Mouse (Mus musculus): Measurements from ENCODE around the gene Brms1.
"Not testable (repeated sequence)": the region's sequence is repeated elsewhere in the genome, so short reads cannot be mapped to it uniquely, and the experiment has no call there.

Brms1 gene

GRCm38 (mm10) chr19:5040862-5041523 is at the start of gene Brms1:
TSS of gene Brms1 (plus strand) at chr19:5041354.
- peak; percentile 95 for DNase-seq (ENCODE audit: low spot score)

GRCm38 (mm10) chr19:4992371-4992770 is 48.8 kb upstream of the Brms1 start:
- DNase-seq (ENCODE audit: low spot score) = no peak

DNA sequence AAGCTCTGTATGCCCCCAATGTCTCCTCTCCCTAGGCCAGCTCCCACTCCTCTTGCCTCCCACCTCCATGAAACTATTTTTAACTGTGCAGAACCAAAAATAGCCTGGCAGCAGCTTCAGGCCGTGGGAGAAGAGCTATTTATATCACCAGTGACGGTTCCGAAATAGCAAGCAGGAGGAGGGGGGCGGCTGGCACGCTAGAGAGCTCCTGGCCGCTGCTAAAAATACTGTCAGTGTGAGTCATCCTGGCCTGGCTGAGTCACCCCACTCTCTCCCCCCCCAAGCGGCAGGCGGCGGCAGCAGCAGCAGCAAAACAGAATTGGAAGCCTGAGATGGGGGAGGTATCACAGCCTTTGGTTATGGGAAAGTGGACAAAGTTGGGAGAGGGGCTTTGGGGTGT is 48.2 kb upstream of the Brms1 start:
- peak; percentile 75 for DNase-seq (ENCODE audit: low spot score)

DNA sequence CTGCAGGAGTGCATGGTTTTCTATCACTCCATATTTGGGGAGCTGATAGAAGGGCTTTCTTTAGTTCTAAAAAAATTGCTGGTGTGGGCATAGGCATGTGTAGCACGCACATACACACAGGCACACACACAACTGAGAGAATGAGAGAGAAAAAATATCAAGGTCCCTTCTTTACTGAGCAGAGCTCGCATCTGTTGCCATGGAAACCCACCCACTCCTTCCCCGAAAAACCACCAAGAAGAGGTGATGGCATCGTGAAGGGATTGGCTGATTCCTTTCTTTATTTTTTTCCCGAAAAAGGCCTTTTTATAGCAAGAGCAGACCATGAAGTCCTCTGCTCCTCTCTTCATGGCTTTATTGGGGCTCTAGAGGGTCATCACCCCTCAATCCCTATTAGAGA is 47.1 kb upstream of the Brms1 start:
- DNase-seq (ENCODE audit: low spot score) = no peak

- DNase-seq (ENCODE audit: low spot score) = no peak
Observed at GRCm38 (mm10) chr19:4999445-5000140, 41.6 kb upstream of the Brms1 start.

DNA sequence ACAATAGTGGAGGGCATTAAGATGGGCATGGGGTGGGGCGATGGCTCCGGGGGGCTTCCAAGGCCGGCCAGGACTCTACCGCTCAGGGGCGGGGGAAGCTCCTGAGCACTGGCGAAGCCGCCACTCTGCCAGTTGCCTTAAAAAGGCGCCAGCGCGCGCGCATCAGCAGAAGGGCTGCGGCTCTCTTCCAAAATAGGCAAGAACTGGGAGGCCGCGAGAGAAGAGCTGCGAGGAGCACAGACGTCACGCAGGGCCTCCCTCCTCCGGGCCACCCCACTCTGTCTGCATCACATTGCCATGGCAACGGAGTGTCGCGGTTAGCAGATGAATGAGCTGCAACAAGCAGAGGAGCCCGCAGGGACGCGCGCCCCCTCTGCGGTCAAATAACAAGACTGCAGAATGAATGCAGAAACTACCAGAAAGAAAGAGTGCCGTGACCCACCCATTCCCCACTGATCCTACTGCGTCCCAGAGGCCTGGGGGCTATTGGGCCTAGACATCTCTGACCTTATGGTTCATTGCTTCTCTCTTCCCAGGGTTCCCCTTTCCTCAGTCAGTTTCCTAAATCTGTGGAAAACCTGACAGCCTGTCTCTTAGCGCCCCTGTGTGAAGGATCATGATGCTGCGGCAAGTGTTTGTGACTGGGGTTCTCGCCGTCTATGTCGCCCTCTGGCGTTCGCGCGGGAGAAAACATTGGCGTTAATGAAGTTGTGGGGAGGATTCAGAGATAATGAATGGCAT is 39.3 kb upstream of the Brms1 start:
- DNase-seq (ENCODE audit: low spot score) = peak; percentile 90

GRCm38 (mm10) chr19:5003644-5004043 is 37.5 kb upstream of the Brms1 start:
- not testable (repeated sequence) for DNase-seq (ENCODE audit: low spot score)

GRCm38 (mm10) chr19:5004925-5005324 is 36.2 kb upstream of the Brms1 start:
- DNase-seq (ENCODE audit: low spot score) = no peak

DNA sequence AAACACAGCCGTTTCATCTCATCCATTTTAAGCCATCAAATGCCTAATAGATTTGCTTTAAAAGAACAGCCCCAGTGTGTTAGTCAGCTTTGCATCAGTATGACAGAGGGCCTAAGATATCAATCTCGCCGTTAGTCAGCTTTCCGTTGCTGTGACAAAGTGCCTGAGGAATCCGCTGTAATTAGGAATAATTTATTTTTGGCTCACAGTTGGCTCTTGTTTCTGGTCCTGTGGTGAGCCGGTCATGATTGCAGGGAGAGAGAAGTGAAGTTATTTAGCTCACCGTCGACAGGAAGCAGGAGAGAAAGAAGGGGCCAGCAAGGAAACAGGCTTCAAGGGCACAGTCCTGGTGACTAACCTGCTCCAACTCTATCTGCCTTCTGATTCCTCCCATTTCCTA is 28.0 kb upstream of the Brms1 start:
- DNase-seq (ENCODE audit: low spot score) = peak; percentile 31

DNA sequence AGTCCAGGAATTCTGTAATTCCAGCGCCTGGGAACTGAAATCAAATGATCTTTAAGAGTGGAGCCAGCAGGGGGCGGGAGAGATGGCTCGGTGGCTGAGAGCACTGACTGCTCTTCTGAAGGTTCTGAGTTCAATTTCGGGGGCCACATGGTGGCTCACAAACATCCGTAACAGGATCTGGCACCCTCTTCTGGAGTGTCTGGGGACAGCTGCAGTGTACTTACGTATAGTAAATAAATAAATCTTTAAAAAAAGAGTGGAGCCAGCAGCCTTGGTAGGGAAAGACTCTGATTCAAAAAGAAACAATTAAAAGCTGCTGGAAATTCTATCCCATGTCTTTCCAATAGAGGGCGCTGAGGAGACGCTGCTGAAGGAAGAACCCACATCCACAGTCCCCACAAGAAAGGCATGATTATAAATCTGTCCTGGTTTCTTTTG is 26.2 kb upstream of the Brms1 start:
- peak; percentile 63 for DNase-seq (ENCODE audit: low spot score)

DNA sequence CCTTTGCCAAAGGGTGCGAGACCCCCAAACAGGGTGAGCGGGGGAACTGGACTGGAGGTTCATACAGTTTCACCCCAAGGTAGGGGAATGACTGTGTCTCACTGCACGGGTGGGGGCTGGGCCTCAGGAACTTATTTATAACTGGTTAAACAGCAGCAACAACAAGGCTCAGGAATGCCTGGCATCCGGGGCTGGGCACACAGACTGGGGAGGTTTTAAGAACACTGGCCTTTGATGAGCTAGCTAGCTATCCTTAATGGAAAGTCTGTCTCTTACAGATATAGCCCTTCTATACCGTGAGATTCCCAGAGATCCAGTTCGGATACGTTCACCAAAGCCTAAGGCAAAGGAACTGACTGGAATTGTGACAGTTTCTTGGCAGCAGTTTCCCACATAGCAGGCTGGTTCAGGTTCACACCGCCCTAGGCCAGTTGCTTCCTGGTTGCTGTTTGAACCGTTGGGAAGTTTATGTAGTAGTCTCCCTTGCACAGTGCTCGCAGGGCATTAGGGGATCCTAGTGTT is 24.9 kb upstream of the Brms1 start:
- DNase-seq (ENCODE audit: low spot score) = peak; percentile 23

DNA sequence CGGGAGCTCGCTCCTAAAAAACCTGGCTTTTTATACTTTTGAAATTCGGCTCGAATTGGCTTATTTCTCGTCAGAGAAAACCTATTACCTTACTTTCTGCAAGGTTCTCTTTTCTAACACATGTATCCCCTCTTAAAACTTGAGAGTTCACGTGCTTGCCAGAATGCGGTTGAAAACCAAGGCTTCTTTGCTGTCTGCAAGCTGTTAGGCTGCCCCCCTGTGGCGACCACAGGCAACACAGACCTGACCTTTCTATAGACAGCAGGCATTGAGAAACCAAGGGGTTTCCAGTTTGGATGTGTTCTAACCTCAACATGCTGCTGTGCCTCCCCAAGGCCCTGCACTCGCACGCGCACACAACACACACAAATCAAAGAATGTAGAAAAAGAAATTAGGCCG is 24.4 kb upstream of the Brms1 start:
- DNase-seq (ENCODE audit: low spot score) = peak; percentile 72

GRCm38 (mm10) chr19:5017611-5018010 is 23.5 kb upstream of the Brms1 start:
- DNase-seq (ENCODE audit: low spot score) = no peak

GRCm38 (mm10) chr19:5018191-5018590 is 23.0 kb upstream of the Brms1 start:
- no peak for DNase-seq (ENCODE audit: low spot score)

DNA sequence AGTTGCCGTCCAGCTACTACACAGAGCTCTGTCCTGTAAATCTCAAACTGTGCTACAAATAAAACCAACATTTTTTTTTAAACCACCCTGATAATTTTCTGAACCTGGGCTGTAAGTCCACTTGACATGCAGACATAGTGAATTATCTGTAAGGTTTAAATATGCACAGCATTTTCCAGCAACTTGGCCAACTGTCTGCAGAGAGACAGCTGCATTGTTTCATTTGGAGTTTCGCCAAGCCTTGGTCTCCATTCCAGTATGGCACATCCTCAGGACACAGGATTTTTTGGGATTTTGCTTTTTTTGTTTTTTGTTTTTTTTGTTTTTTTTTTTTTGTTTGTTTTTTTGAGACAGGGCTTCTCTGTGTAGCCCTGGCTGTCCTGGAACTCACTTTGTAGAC is 19.7 kb upstream of the Brms1 start:
- peak; percentile 36 for DNase-seq (ENCODE audit: low spot score)

DNA sequence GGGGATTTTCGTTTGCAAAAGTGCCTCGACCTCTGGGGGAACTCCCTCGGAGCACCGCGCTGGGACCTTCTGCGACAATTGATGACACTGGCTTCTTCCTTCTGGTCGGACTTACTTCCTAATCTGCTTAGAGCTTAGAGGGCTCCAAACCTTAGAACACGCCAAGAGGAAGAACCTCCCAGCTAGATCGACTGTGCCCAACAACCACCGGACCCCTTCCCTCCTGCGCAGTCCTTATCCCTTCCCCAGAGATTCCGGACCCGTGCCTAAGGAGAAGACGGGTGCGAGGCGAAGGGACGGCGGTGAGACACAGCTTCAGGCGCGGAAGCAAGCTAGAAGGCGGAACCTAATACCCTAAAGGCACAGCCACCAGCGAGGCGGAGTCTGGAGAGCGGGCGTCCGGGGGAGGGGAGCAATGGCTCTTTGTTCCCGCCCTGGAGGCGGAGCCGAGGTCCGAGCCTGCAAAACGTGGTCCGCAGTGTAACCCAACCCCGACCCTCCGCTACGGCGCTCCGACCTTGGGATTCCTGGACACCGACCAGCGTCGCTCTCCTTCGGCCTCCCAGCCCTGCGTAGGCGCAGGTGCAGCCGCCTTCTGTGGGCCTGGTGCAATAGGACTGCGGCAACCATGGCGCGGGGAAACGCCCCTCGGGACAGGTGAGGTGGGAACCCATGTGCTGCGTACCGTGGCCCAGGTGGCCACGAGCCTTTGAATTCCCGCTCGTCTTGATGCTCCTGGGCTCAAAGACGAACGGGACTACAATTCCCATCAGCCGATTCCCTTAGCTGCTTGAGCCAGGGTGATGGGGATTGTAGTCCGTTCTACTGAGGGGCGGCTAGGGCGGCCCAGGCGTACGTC is 17.3 kb upstream of the Brms1 start, which contains the start of gene Slc29a2:
TSS of gene Slc29a2 (plus strand) at position 240 of the 859 bp plus-strand sequence.
- peak; percentile 88 for DNase-seq (ENCODE audit: low spot score)

DNA sequence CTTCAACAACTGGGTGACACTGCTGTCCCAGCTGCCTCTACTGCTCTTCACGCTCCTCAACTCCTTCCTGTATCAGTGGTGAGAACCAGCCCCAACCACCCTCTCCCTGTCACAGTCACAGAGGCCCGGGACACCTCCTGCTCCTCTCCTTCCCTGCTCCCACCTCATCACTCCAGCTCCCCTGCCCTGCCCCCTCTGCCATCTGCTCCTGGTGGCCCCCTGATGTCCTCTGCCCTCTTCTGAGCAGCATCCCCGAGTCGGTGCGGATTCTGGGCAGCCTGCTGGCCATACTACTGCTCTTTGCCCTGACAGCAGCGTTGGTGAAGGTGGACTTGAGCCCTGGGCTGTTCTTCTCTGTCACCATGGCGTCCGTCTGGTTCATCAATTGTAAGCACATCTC is 15.0 kb upstream of the Brms1 start:
- no peak for DNase-seq (ENCODE audit: low spot score)

DNA sequence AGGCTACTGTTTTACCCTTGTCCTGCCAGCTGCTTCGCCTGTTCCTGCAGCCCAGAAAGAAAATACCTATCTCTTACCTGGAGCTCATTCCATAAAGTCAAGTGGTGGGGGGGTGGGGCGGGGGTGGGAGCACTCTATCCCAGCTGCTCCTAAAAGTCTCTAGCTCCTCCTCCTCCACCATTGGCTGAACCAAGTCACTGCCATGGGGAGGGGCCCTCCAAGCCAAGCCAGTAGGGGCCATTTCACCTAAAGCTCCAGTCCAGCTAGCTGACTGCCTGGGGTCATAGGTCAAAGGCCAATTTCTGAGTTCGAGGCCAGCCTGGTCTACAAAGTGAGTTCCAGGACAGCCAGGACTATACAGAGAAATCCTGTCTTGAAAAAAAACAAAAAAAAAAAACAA is 8.5 kb upstream of the Brms1 start:
- DNase-seq (ENCODE audit: low spot score) = no peak

DNA sequence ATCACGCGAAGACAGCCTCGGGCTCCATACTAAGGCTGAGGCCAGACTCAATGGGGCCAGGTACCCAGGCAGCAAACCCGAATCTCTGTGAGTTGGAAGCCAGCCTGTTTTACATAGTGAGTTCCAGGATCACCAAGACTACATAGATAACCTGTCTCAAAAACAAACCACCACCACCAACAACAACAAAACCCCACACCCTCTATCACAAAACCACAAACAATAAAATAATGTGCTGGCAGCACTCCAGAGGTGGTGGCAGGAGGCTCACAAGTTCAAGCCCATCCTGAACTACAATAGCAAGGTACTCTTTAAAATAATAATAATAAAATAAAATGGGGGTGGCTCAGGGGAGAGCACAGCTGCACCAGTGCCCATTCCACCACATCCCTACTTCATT is 4.6 kb upstream of the Brms1 start:
- no peak for DNase-seq (ENCODE audit: low spot score)

- peak; percentile 87 for DNase-seq (ENCODE audit: low spot score)
Observed at GRCm38 (mm10) chr19:5037678-5038571, 3.2 kb upstream of the Brms1 start.

- peak; percentile 94 for DNase-seq (ENCODE audit: low spot score)
Observed at GRCm38 (mm10) chr19:5038709-5039156, 2.4 kb upstream of the Brms1 start, which contains the start of the genes B4gat1 and AC124502.3. TSS of gene B4gat1 (plus strand) at chr19:5038826. TSS of gene AC124502.3 (plus strand) at chr19:5038891.

Measured in MN1 (cell line).